Mouse (Mus musculus) fat pad, adult 2 months (tissue): ENCODE results near the gene Slc8a2.

Experiments
- DNase-seq: peaks from one replicate; pipeline ENCODE4 v3.0.0-alpha.2; 2011; ENCODE audit warnings: low read depth, low spot score; ENCODE audit errors: extremely low read depth

The Slc8a2 gene

DNA sequence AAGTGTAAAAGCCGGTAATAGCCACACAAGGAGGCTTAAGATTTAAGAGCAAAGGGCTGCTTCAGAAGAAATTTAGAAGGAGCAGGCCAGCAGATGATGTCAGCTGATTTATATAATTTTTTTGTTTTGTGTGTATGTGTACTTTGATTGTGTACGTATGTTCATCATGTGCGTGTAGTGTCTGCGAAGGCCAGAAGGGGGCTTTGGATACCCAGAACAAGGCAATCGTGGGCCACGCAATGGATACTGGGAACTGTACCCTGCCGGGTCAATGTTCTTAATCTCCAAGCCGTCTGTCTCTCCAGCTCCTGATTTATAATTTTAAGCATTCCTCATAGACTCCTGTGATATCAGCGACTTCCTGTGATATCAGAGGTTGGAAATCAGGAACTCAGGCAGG, 31.7 kb downstream of the Slc8a2 start:
- DNase-seq: no peak

DNA sequence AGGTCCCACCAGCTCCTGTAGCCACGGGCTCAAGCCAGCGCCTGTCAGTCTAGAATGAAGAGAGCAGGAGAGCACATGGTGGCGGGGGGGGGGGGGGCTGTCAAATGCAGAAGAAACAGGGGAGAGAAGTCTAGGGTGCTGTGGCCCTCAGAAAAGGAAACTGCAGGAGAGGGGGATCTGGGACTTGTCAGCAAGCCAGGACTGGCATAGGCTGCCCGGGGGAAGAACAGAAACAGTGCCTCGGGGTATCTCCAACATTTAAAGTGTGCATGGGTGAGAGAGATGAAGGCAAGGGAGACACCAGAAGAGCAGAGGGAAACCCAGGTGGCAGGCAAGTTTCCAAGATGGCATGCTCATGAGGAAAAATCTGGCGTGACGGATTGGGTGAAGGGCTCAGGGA, 32.4 kb downstream of the Slc8a2 start:
- DNase-seq: no peak

- no peak for DNase-seq
Observed at GRCm38 (mm10) chr7:16172141-16172581, 42.5 kb downstream of the Slc8a2 start.

GRCm38 (mm10) chr7:16172586-16173140, 43.0 kb downstream of the Slc8a2 start:
- no peak for DNase-seq

DNA sequence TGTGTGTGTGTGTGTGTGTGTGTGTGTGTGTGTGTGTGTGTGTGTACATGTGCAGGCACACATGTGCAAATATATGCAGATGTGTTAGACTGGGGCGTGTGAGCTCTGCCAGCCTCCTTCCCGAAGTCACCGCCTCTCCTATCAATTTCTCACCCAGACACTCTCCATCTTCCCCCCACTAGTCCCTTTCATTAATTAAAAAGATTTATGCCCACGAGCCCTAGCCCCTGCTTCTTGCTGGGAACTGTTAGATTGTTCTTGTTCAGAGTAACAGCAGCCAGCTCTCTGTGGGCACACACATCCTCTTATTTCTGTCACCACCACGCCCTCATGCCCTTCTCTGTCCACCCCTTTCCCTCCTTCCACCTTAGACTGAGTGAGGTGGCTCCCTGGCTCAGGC, 43.5 kb downstream of the Slc8a2 start:
- no peak for DNase-seq

DNA sequence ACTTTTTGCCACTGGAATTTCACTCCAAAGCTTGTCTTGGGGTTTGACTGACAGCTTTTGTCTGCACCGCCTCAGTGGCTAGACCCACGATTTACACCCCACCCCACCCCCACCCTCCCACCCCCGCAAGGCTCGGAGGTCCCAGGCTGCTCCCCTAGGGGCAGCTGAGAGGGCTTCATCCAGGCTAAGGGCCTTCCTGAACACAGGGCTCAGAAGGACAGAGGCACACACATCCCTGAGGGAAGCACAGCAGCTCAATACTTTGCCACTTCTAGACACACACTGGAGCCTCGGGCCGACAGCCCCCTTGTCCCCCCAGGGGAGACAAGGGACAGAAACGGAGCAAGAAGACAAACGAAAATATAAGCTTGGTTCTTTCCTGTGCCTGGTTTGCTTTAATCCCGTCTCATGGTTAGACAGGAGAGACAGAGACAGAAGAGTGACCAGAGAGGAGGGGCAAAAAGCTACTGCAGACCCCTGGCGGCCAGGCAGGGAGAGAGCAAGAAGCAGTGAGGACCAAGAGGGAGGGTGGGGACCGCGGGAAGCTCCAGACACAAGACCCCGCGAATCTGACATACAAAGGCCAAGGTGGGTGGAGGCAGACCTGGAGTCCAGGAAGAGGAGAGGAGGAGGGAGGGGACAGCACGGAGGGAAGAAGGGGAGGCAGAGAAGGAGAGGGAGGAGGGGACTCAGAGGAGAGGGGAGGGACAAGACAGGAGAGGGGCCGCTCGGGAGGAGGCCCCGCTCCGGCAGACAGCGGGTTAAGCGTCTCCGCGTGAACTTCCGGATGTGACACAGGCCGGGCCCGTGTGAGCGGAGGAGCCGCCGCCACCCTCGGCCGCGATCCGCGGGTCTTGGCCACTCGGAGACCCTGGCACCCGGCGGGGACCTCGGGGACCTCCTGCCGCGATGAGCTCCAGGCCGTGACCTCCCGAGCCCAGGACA, 45.2 kb downstream of the Slc8a2 start, which contains the start of gene Meis3:
Gene Meis3, plus strand, starts transcription at position 494 of the 945 bp plus-strand sequence.
- no peak for DNase-seq

DNA sequence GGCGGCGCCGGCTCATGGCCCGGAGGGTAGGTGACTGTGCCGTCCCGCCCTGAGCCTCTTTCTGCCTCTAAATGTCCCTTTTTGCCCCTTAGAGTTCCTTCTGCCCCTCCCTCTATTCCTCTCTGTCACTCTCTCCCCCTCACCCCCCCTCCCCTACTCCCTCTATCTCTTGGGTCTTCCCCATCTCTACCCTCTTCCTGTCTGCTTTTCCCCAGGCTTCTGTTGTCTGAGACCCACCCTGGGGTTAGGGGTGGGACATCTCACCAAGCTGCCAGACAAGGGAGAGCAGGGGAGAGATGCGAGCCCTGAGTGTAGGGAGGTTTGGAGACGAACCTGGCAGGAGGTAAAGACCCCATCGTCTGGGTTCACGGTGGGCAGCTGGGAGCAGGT, 45.9 kb downstream of the Slc8a2 start:
- DNase-seq: no peak

GRCm38 (mm10) chr7:16178114-16178513, 48.5 kb downstream of the Slc8a2 start:
- no peak for DNase-seq

DNA sequence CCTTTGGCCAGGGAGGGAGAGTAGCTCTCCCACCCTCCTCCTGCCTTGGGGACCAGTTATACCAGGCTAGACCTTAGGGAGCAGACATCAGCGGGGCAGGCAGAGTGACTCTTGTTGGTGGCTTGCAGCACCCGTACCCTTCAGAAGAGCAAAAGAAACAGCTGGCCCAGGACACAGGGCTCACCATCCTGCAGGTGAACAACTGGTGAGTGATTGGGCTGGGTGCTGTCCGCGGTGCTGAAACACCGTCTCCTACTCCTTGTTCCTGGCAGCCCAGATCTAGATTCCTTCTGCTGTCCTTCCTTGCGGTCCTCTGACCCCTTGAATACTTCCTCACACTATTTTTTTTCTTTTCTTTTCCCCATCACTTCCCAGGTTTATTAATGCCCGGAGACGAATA, 54.0 kb downstream of the Slc8a2 start:
- no peak for DNase-seq

DNA sequence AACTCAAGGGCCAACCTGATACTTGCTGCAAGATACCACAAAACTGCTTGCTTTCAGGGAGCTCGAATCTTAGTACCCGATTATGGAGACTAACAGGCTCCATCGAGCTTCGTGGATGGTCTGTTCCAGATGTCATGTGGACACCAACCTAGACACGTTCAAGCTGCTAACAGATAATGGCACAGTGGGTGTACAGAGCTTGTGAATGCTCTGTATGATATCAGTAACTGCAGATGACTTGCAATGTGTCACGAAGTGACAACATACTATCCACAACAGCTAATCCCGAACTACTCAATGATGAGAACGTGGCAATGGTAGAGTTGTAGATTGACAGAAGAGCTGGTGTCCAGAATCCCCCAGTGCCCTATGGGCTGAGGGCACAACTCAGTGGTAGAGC, 57.9 kb downstream of the Slc8a2 start:
- no peak for DNase-seq

DNA sequence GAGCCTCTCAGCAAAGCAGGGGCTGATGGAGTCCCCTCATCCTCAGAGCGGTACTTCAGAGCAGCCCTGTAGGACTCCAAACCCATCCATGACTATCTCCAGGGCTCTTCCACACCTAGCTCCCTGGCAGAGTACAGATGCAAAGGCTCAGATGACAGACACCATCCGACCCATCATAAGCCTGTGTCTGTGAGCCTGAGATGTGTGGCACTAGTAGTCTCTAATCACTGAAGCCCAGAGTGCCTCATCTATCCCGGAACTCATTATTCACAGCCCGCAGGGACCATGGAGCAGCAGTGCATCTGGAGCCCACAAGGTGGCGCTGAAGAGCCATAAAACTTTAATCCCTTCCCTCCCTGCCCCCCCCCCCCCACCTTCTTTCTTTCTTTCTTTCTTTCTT, 62.7 kb downstream of the Slc8a2 start:
- DNase-seq: no peak

GRCm38 (mm10) chr7:16193702-16194101, 64.1 kb downstream of the Slc8a2 start:
- no peak for DNase-seq

GRCm38 (mm10) chr7:16196616-16197015, 67.0 kb downstream of the Slc8a2 start:
- DNase-seq: no peak

- DNase-seq: no peak
Observed at GRCm38 (mm10) chr7:16197166-16197565, 67.5 kb downstream of the Slc8a2 start.

- no peak for DNase-seq
Observed at GRCm38 (mm10) chr7:16198540-16198939, 68.9 kb downstream of the Slc8a2 start.

DNA sequence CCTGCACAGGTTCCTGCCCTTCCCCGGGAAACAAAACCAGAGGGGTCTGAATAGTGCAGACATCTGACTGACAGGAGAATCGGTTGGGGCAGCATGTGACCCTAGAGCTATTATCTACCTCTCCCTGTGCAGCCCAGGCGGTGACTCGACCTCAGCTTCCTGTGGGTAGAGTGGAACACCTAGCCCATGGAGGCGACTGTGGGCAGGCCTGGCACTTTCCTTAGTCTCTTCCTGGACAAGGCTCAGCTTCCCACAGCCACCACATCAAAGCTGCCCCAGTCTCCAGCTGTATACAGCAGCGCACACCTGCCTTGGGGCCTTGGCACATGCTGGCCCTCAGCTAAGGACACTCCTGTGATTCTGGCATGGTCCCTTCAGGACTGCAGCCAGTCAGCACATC, 71.5 kb downstream of the Slc8a2 start:
- DNase-seq: no peak

DNA sequence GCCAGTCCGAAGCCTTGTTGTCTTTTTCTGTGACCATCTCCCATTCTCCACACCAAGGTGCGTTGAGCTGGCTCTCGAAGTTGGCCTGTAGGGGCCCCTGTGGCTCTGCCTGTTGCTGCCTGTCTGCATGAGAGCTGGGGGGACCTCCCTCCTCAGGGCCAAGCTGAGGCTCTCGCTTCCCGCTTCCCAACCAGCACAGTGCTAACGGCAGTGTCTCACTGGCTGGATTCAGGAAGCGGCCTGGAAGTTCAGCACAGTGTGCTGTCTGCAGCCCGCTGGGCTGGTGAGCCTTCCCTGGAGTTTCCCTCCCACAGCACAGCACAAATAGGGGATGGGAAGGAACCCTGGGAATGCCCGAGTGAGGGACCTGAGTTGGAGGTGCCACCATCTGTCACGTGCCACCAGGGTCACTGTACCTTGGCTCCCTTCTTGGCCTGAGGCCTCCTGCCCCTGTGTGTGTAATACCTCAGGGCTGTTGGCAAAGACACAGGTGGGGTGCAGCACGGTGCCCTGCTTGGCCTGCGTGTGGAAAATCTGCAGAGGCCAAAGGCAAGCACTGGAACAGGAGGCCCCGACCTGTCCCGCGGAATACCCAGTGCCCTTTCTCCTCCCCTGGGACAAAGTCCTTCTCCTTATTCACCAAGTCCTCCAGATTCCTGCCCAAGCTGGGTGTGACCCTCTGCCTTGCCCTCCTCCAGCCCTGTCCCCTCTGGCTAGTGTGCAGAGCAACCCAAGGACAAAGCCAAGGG, 73.3 kb downstream of the Slc8a2 start:
- no peak for DNase-seq

- no peak for DNase-seq
Observed at GRCm38 (mm10) chr7:16203505-16203903, 73.9 kb downstream of the Slc8a2 start.

DNA sequence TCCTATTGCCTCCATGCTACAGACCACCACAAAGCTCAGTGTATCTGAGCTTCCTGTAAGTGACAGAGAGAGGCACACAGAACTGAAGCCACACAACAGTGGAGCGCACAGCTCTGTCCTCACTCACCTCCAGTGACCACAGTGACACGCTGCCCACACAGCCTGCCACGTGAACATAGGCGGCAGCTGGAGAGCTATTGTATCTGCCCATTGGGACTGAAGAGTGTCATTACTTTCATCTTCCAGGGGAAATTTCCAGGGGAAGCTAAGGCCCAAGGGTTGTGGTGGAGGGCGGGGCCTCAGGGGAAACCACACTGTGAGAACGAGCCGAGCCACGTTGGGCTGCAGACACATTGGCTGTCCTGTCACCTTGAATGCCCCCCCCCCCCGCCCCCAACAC, 75.2 kb downstream of the Slc8a2 start:
- no peak for DNase-seq

DNA sequence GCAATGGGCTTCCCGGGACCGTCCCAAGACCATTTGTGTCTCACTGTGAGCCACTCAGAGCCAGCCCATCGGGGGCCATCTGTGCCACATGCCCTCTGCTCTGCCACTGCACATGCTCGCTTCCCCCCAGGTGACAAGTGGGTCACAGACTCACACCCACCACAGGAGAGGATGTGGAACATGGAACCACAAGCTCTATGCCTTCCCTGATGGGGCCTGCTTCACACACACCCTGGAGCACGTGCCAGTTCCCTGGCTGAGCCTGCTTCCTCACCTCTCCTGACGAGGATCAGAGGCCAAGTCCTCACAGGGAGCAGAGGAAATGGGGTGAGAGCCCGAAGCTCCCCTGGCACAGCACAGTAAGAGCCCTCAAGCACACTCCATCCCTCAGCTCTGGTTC, 77.5 kb downstream of the Slc8a2 start:
- no peak for DNase-seq

DNA sequence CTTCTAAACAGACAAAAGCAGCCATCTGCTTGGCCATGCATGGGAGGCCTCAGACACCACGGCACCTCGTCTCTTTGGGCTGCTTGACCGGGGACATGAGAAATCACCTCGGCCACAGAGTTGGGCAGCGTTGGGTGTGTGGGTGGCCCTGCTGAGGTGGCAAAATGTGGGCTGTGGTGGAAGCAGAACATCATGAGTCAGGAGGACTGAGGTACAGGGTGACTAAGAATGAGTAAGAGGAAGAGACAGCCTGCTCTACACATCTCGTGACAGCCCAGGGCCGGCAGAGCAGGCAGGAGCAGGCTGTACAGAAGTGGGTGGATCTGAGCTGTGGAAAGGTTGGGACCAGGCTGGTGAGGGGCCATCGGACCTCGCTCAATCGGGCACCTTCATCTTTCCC, 77.9 kb downstream of the Slc8a2 start:
- DNase-seq: peak; percentile 13
